Mouse (Mus musculus) heart, postnatal 14 days (tissue): ENCODE data around the gene Ythdf1. TPM values are rescaled to one million over a fixed set of nuclear protein-coding genes. Genes with fewer than 3 reads are reported as not detected.

Experiments used
- DNase-seq, 2 experiments: peaks; one replicate each; pipeline ENCODE4 v3.0.0; 2021 to 2022
- intact Hi-C: fragments of 180-260 bp; cut with DNase I; formaldehyde crosslinking; loops from one replicate; pipeline ENCODE4 v1.15.1; 2025
- long read RNA-seq, 2 experiments: library from polyadenylated mRNA; stranded (forward); transcript quantifications; one replicate each; pipeline ENCODE4 v2.0.0; 2021
- total RNA-seq, 2 experiments: library from RNA; stranded (reverse); gene quantifications; 2 replicates each; pipeline ENCODE4 v1.2.3; 2021

Gene Ythdf1
- total RNA-seq: 10 to 100 TPM; 43.1 to 43.9 TPM
- long read RNA-seq, experiment 1, transcript Ythdf1-201 (5 exons, 3,184 nt): major isoform, 44 of 72 reads
- long read RNA-seq, experiment 1, partial matches to known transcripts: 13 of 72 reads
- long read RNA-seq, experiment 1, other reads (novel, unspliced or antisense): 15 of 72 reads
- long read RNA-seq, experiment 2, transcript Ythdf1-201 (5 exons, 3,184 nt): major isoform, 39 of 58 reads
- long read RNA-seq, experiment 2, partial matches to known transcripts: 6 of 58 reads
- long read RNA-seq, experiment 2, other reads (novel, unspliced or antisense): 13 of 58 reads

- peak; percentile 99 for DNase-seq
- intact Hi-C loops: no loop called here
These were observed at the start of gene Ythdf1 for GRCm38 (mm10) chr2:180920810-180921400. Ythdf1 (minus strand) TSS chr2:180920949.

GRCm38 (mm10) chr2:180967010-180967763, 46.4 kb upstream of the Ythdf1 start, which contains the start of gene Arfgap1:
Arfgap1 (plus strand) TSS chr2:180967225.
- peak; percentile 92 to 95 for DNase-seq
- intact Hi-C loops: no loop called here

- intact Hi-C loops: no loop called here
- no peak for DNase-seq
These were observed 45.5 kb upstream of the Ythdf1 start for GRCm38 (mm10) chr2:180966092-180966882.

GRCm38 (mm10) chr2:180963956-180964355, 43.2 kb upstream of the Ythdf1 start:
- DNase-seq: peak; percentile 78 to 82
- intact Hi-C loops: loop anchor here (1.0 kb wide), 1 partner anchor 39 kb away; no protein-coding TSS in a partner anchor

GRCm38 (mm10) chr2:180962616-180963308, 42.0 kb upstream of the Ythdf1 start:
- DNase-seq: no peak
- intact Hi-C loops: no loop called here

GRCm38 (mm10) chr2:180960187-180960586, 39.4 kb upstream of the Ythdf1 start:
- no peak for DNase-seq
- intact Hi-C loops: no loop called here

GRCm38 (mm10) chr2:180959605-180960004, 38.9 kb upstream of the Ythdf1 start:
- intact Hi-C loops: no loop called here
- DNase-seq: no peak

GRCm38 (mm10) chr2:180954061-180955047, 33.6 kb upstream of the Ythdf1 start, which contains the start of gene Nkain4:
Nkain4 (minus strand) TSS chr2:180954699.
- intact Hi-C loops: no loop called here
- peak; percentile 31 to 50 for DNase-seq

GRCm38 (mm10) chr2:180953638-180954037, 32.9 kb upstream of the Ythdf1 start:
- DNase-seq: no peak
- intact Hi-C loops: no loop called here

GRCm38 (mm10) chr2:180952731-180953171, 32.0 kb upstream of the Ythdf1 start:
- intact Hi-C loops: no loop called here
- DNase-seq: no peak

- DNase-seq: no peak
- intact Hi-C loops: no loop called here
These were observed 29.2 kb upstream of the Ythdf1 start for GRCm38 (mm10) chr2:180949947-180950346.

GRCm38 (mm10) chr2:180941869-180942268, 21.1 kb upstream of the Ythdf1 start:
- no peak for DNase-seq

GRCm38 (mm10) chr2:180940187-180940586, 19.4 kb upstream of the Ythdf1 start:
- intact Hi-C loops: no loop called here
- DNase-seq: no peak

More at GRCm38 (mm10) chr2:180941869-180942268, 21.1 kb upstream of the Ythdf1 start:
- intact Hi-C loops: no loop called here

GRCm38 (mm10) chr2:180932418-180932817, 11.7 kb upstream of the Ythdf1 start:
- no peak for DNase-seq
- intact Hi-C loops: no loop called here

- intact Hi-C loops: no loop called here
These were observed 8.0 kb upstream of the Ythdf1 start, which contains the start of gene Birc7 for GRCm38 (mm10) chr2:180928723-180929122. Birc7 (plus strand) TSS chr2:180929023.

GRCm38 (mm10) chr2:180925176-180925575, 4.4 kb upstream of the Ythdf1 start:
- peak; percentile 79 to 84 for DNase-seq
- intact Hi-C loops: loop anchor here (1.0 to 2.0 kb wide), 2 partner anchors 39 to 134 kb away; no protein-coding TSS in a partner anchor

More at GRCm38 (mm10) chr2:180928723-180929122, 8.0 kb upstream of the Ythdf1 start, which contains the start of gene Birc7:
- DNase-seq: no peak

- DNase-seq: no peak
- intact Hi-C loops: no loop called here
These were observed 2.0 kb upstream of the Ythdf1 start for GRCm38 (mm10) chr2:180922739-180923138.
